Mouse (Mus musculus) E14TG2a.4 (cell line): Measurements from ENCODE around the gene Sult1d1.

Experiments
- H3K27me3 ChIP-seq: 2 replicates; pipeline ENCODE4 v1.6.1; 2014; ENCODE audit warnings: low read length, control low read depth; ENCODE audit not compliant: insufficient read depth
- H3K36me3 ChIP-seq: 2 replicates; pipeline ENCODE4 v1.6.1; 2014; ENCODE audit warnings: low read length, control low read depth; ENCODE audit not compliant: insufficient read depth
- H3K4me1 ChIP-seq: replicated peaks from 2 replicates; pipeline ENCODE4 v1.6.1; 2014; ENCODE audit warnings: low read depth, low read length, control low read depth
- H3K4me3 ChIP-seq: replicated peaks from 2 replicates; pipeline ENCODE4 v1.5.1; 2014; ENCODE audit warnings: mild to moderate bottlenecking, low read length
- H3K9me3 ChIP-seq: 2 replicates; pipeline ENCODE4 v1.6.1; 2014; ENCODE audit warnings: low read length, control low read depth
- CTCF ChIP-seq: conservative IDR thresholded peaks from 2 replicates; pipeline ENCODE4 v1.5.1; 2014; ENCODE audit warnings: low read length
- NANOG ChIP-seq: IDR thresholded peaks from 2 replicates; pipeline ENCODE4 v1.6.1; 2014; ENCODE audit warnings: borderline replicate concordance, low read length, mixed read lengths
- POU5F1 ChIP-seq: IDR thresholded peaks from 2 replicates; pipeline ENCODE4 v1.6.1; 2014; ENCODE audit warnings: low read length, borderline replicate concordance

The Sult1d1 gene

DNA sequence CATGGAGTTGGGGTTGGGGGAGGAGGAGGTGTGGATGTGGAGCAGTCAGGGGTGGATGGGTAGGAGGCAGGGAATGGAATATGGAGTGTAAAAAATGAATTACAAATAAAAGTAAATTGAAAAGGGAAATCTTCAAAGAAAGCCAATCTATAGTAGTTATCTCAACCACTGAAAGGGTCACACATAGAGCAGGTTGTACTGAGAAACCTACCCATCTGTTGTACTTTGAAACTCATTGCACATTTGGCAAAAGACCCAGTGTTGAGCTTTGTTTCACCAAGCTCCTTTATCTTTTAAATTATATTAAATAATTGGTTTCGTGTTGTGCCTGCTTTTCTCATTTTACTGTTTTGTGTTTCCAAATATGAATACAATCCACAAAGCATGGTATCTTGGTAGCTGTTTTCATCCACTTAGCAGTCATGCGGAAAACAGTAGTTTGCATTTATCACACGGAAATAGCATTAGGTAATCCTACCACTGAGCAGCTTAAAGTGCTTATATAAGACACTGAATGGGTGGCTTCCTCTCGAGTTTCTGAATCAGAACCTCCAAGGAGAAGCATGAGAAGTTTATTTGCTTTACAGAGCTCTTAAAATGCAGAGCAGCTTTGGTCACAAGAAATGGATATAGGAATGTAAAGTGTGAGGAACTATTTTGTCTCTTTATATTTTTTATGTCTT, 62.9 kb downstream of the Sult1d1 start:
- Histone ChIP-seq H3K4me1 (no peaks in the 10 kb centered on the region), H3K27me3 (no peaks in the 10 kb centered on the region), H3K9me3 (no peaks in the 10 kb centered on the region), H3K4me3 (no peak overlapping the region), H3K36me3 (no peaks in the 10 kb centered on the region)
- TF ChIP-seq CTCF: no peak
- TF ChIP-seq POU5F1: no peak
- no peak for TF ChIP-seq NANOG
